Comparison of ENCODE assay signal across 8 mouse cellular contexts in genomic region chr10:80131316-80131951, GRCm38 (mm10). TPM values are rescaled to one million over a fixed set of nuclear protein-coding genes. Genes with fewer than 3 reads are reported as not detected.
DNase-seq lines count a peak whose midpoint lies in the region; ATAC-seq and TF ChIP-seq lines count a peak whose summit lies in the region.

No protein-coding gene starts in this region.

- TF ChIP-seq CTCF in embryonic fibroblast, embryonic 13.5 days (IDR thresholded peaks at IDR 0.05; ENCODE audit: borderline replicate concordance, insufficient read depth, low read length): no peak

- H3K27ac ChIP-seq in embryonic fibroblast, embryonic 13.5 days (ENCODE audit: insufficient read depth, low read length): no peak overlapping the region
- 0 out of 2 replicates have a peak overlapping the region, but pooled peaks have one; percentile 35 for H3K27ac ChIP-seq in limb, embryonic 12.5 days
- no peak overlapping the region for H3K27ac ChIP-seq in neural tube, embryonic 14.5 days (ENCODE audit: low read depth, low read length)

- no peak for ATAC-seq in limb, embryonic 12.5 days (ENCODE audit: insufficient number of reproducible peaks, insufficient read depth, low FRiP score, low TSS enrichment, low read depth)
- ATAC-seq in neural tube, embryonic 14.5 days (ENCODE audit: low read depth): peak; percentile 57; the same call in 1 of the 2 replicates

- peak; percentile 18; the same call in 1 of the 2 replicates for TF ChIP-seq POLR2A in embryonic fibroblast, embryonic 13.5 days (IDR thresholded peaks at IDR 0.05; ENCODE audit: low read depth, low read length)

- H3K9me3 ChIP-seq in limb, embryonic 12.5 days: 0 out of 2 replicates have a peak, but pooled peaks cover 5% of the 10 kb centered on the region
- no peaks in the 10 kb centered on the region for H3K9me3 ChIP-seq in neural tube, embryonic 14.5 days (ENCODE audit: control insufficient read depth, low read length)

- H3K4me3 ChIP-seq in embryonic fibroblast, embryonic 13.5 days (ENCODE audit: insufficient read depth, low read length): no peak overlapping the region
- H3K4me3 ChIP-seq in limb, embryonic 12.5 days (replicated peaks): peak overlapping the region; percentile 25
- H3K4me3 ChIP-seq in neural tube, embryonic 14.5 days (ENCODE audit: low read depth, low read length): no peak overlapping the region

- H3K27me3 ChIP-seq in limb, embryonic 12.5 days: peaks cover 33% of the 10 kb centered on the region
- H3K27me3 ChIP-seq in neural tube, embryonic 14.5 days (ENCODE audit: control insufficient read depth, insufficient read depth, low read length): no peaks in the 10 kb centered on the region

- H3K36me3 ChIP-seq in limb, embryonic 12.5 days: peaks cover 90% of the 10 kb centered on the region
- H3K36me3 ChIP-seq in neural tube, embryonic 14.5 days (ENCODE audit: control insufficient read depth, insufficient read depth, low read length): peaks cover 76% of the 10 kb centered on the region

- DNase-seq in kidney, postnatal 10 days: peak; percentile 49
- no peak for DNase-seq in kidney, postnatal 36 days
- peak; percentile 71 for DNase-seq in adrenal gland, postnatal 25 days
- no peak for DNase-seq in urinary bladder, adult 2 months (ENCODE audit: low spot score)
- no peak for DNase-seq in kidney, adult 9 months

- H3K4me2 ChIP-seq in limb, embryonic 12.5 days: peak overlapping the region; percentile 56
- peak overlapping the region; percentile 5 for H3K4me2 ChIP-seq in neural tube, embryonic 14.5 days (ENCODE audit: low read depth, low read length)

- H3K4me1 ChIP-seq in embryonic fibroblast, embryonic 13.5 days (ENCODE audit: control insufficient read depth, insufficient read depth, low read length): no peaks in the 10 kb centered on the region
- peaks cover 17% of the 10 kb centered on the region for H3K4me1 ChIP-seq in limb, embryonic 12.5 days (replicated peaks)
- peaks cover 7% of the 10 kb centered on the region for H3K4me1 ChIP-seq in neural tube, embryonic 14.5 days (ENCODE audit: control insufficient read depth, insufficient read depth, low read length)

- peak overlapping the region; percentile 50 for H3K9ac ChIP-seq in limb, embryonic 12.5 days (replicated peaks)
- 0 out of 2 replicates have a peak overlapping the region, but pooled peaks have one; percentile 18 for H3K9ac ChIP-seq in neural tube, embryonic 14.5 days (replicated peaks; ENCODE audit: low read depth, low read length)

- 17% methylated on average over 55 of the region's 55 CpGs for WGBS in limb, embryonic 12.5 days
- WGBS in neural tube, embryonic 14.5 days: 14% methylated on average over 55 of the region's 55 CpGs

RNA-seq across cellular contexts. Expression of gene Atp5d, which starts 7.0 kb away (rescaled TPM):
- total RNA-seq in adrenal gland, postnatal 25 days (2021): 460 and 592 TPM in 2 replicates
- polyA plus RNA-seq in embryonic fibroblast, embryonic 13.5 days (2011; ENCODE audit: insufficient read length, low read depth, missing spikeins): 202 and 250 TPM in 2 replicates
- 460 and 465 TPM in 2 replicates for polyA plus RNA-seq in limb, embryonic 12.5 days (2016; fragmentation: Nextera tagmentation; extraction: Ambion mirVana)
- 472 and 519 TPM in 2 replicates for polyA plus RNA-seq in neural tube, embryonic 14.5 days (2014; fragmentation: Nextera tagmentation; extraction: Ambion mirVana)
- polyA plus RNA-seq in urinary bladder, adult 2 months (2012; rRNA removed): 367 and 372 TPM in 2 replicates

RNA-seq across cellular contexts. Expression of gene Cbarp, which starts 9.2 kb away (rescaled TPM):
- total RNA-seq in adrenal gland, postnatal 25 days (2021): 45.4 and 67.9 TPM in 2 replicates
- polyA plus RNA-seq in embryonic fibroblast, embryonic 13.5 days (2011; ENCODE audit: insufficient read length, low read depth, missing spikeins): 24.1 and 28.4 TPM in 2 replicates
- polyA plus RNA-seq in limb, embryonic 12.5 days (2016; fragmentation: Nextera tagmentation; extraction: Ambion mirVana): 4.9 and 5.6 TPM in 2 replicates
- 82.2 and 101 TPM in 2 replicates for polyA plus RNA-seq in neural tube, embryonic 14.5 days (2014; fragmentation: Nextera tagmentation; extraction: Ambion mirVana)
- 9.2 and 12.2 TPM in 2 replicates for polyA plus RNA-seq in urinary bladder, adult 2 months (2012; rRNA removed)

RNA-seq across cellular contexts. Expression of gene Stk11, which starts 15.8 kb away (rescaled TPM):
- 154 TPM in 2 replicates for total RNA-seq in adrenal gland, postnatal 25 days (2021)
- 80.8 and 91.7 TPM in 2 replicates for polyA plus RNA-seq in embryonic fibroblast, embryonic 13.5 days (2011; ENCODE audit: insufficient read length, low read depth, missing spikeins)
- 16.1 and 18.1 TPM in 2 replicates for polyA plus RNA-seq in limb, embryonic 12.5 days (2016; fragmentation: Nextera tagmentation; extraction: Ambion mirVana)
- 21.3 and 26.0 TPM in 2 replicates for polyA plus RNA-seq in neural tube, embryonic 14.5 days (2014; fragmentation: Nextera tagmentation; extraction: Ambion mirVana)
- 77.3 and 89.9 TPM in 2 replicates for polyA plus RNA-seq in urinary bladder, adult 2 months (2012; rRNA removed)

RNA-seq across cellular contexts. Expression of gene Midn, which starts 16.6 kb away (rescaled TPM):
- total RNA-seq in adrenal gland, postnatal 25 days (2021): 74.1 and 97.4 TPM in 2 replicates
- polyA plus RNA-seq in embryonic fibroblast, embryonic 13.5 days (2011; ENCODE audit: insufficient read length, low read depth, missing spikeins): 101 TPM in 2 replicates
- 30.6 and 38.0 TPM in 2 replicates for polyA plus RNA-seq in limb, embryonic 12.5 days (2016; fragmentation: Nextera tagmentation; extraction: Ambion mirVana)
- 38.8 and 39.8 TPM in 2 replicates for polyA plus RNA-seq in neural tube, embryonic 14.5 days (2014; fragmentation: Nextera tagmentation; extraction: Ambion mirVana)
- polyA plus RNA-seq in urinary bladder, adult 2 months (2012; rRNA removed): 21.2 and 30.5 TPM in 2 replicates

RNA-seq across cellular contexts. Expression of gene Sbno2, which starts 26.1 kb away (rescaled TPM):
- total RNA-seq in adrenal gland, postnatal 25 days (2021): 66.1 and 73.2 TPM in 2 replicates
- 50.7 and 53.5 TPM in 2 replicates for polyA plus RNA-seq in embryonic fibroblast, embryonic 13.5 days (2011; ENCODE audit: insufficient read length, low read depth, missing spikeins)
- 13.9 and 14.4 TPM in 2 replicates for polyA plus RNA-seq in limb, embryonic 12.5 days (2016; fragmentation: Nextera tagmentation; extraction: Ambion mirVana)
- 12.9 and 13.3 TPM in 2 replicates for polyA plus RNA-seq in neural tube, embryonic 14.5 days (2014; fragmentation: Nextera tagmentation; extraction: Ambion mirVana)
- 34.0 and 35.4 TPM in 2 replicates for polyA plus RNA-seq in urinary bladder, adult 2 months (2012; rRNA removed)

Comparison
In these comparisons a context has a peak if more than half of its experiments do, and no peak if none do; other contexts are left out.
1. DNase-seq: peak in kidney, postnatal 10 days (single experiment) and adrenal gland, postnatal 25 days (single experiment); none in kidney, postnatal 36 days (0 of 2), urinary bladder, adult 2 months (single experiment) and kidney, adult 9 months (single experiment).